Mouse (Mus musculus) ES-Bruce4 (cell line): ENCODE results near the gene Ptpn4.

ENCODE experiments used
- CTCF ChIP-seq: IDR thresholded peaks from one replicate; pipeline ENCODE4 v1.8.1; 2011; ENCODE audit warnings: low read depth, low read length
- POLR2A ChIP-seq: IDR thresholded peaks from one replicate; pipeline ENCODE4 v1.8.1; 2011; ENCODE audit warnings: low read length; ENCODE audit not compliant: insufficient read depth

- TF ChIP-seq POLR2A (no peak), CTCF (no peak)
Measured at GRCm38 (mm10) chr1:119641090-119641812, 196.2 kb downstream of the Ptpn4 start.
